Mouse (Mus musculus): ENCODE measurements at regions not wholly inside any gene's neighbourhood (a gene's known extent, or its start where the extent isn't known, plus 50 kb on each side); places are given as distances from the start of the nearest gene placed in this dataset.
"Not testable (repeated sequence)": the region's sequence is repeated elsewhere in the genome, so short reads cannot be mapped to it uniquely, and the experiment has no call there.

- H3K4me2 ChIP-seq (replicated peaks; ENCODE audit: low read depth, low read length): no peak overlapping the region
- H3K27me3 ChIP-seq (replicated peaks; ENCODE audit: insufficient read depth, low read length): no peaks in the 10 kb centered on the region
- H3K9ac ChIP-seq (replicated peaks; ENCODE audit: low read depth): no peak overlapping the region
- no peaks in the 10 kb centered on the region for H3K4me1 ChIP-seq (ENCODE audit: insufficient read depth, low read depth, low read length)
- no peak overlapping the region for H3K4me3 ChIP-seq (ENCODE audit: low read depth, low read length)
- DNase-seq (ENCODE audit: low spot score) (no peak), ATAC-seq (no peak)
- no peaks in the 10 kb centered on the region for H3K9me3 ChIP-seq (ENCODE audit: low read length)
- no peak overlapping the region for H3K27ac ChIP-seq (ENCODE audit: low read length)
- no peaks in the 10 kb centered on the region for H3K36me3 ChIP-seq (ENCODE audit: insufficient read depth, low read length)
- no peak for TF ChIP-seq CTCF (IDR thresholded peaks at IDR 0.05)
- TF ChIP-seq EP300 (IDR thresholded peaks at IDR 0.05): no peak
Measured at GRCm38 (mm10) chr5:91776971-91777370, 185.9 kb downstream of the Rchy1 start.

DNA sequence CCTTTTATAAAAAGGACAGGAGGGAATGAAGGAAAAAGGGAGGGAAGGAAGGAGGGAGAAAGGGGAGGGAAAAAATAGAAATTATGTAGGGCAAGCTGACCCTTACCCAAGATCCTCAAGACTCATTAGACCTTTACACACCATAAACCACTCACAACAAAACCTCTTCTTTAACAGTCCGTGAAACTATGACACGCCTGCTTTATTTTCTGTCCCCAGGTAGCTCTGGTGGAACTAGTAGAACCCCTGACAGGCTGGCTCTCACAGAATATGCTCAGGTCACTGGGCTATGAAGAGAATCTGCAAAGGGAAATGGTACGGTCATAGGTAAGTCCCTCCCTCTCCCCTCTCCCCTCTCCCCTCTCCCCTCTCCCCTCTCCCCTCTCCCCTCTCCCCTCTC is 188.8 kb downstream of the Rchy1 start:
- TF ChIP-seq CTCF (IDR thresholded peaks at IDR 0.05) (no peak), EP300 (IDR thresholded peaks at IDR 0.05) (no peak)
- no peak overlapping the region for H3K27ac ChIP-seq (ENCODE audit: low read length)
- H3K27me3 ChIP-seq (replicated peaks; ENCODE audit: insufficient read depth, low read length): no peaks in the 10 kb centered on the region
- no peak overlapping the region for H3K4me2 ChIP-seq (replicated peaks; ENCODE audit: low read depth, low read length)
- no peaks in the 10 kb centered on the region for H3K36me3 ChIP-seq (ENCODE audit: insufficient read depth, low read length)
- ATAC-seq (no peak), DNase-seq (ENCODE audit: low spot score) (no peak)
- H3K4me1 ChIP-seq (ENCODE audit: insufficient read depth, low read depth, low read length): no peaks in the 10 kb centered on the region
- H3K9ac ChIP-seq (replicated peaks; ENCODE audit: low read depth): no peak overlapping the region
- no peak overlapping the region for H3K4me3 ChIP-seq (ENCODE audit: low read depth, low read length)
- no peaks in the 10 kb centered on the region for H3K9me3 ChIP-seq (ENCODE audit: low read length)
- WGBS: 76% methylated on average over 3 of the region's 3 CpGs

- ATAC-seq: no peak
- H3K4me3 ChIP-seq (ENCODE audit: low read depth, low read length): no peak overlapping the region
- no peaks in the 10 kb centered on the region for H3K4me1 ChIP-seq (ENCODE audit: insufficient read depth, low read depth, low read length)
- H3K9ac ChIP-seq (replicated peaks; ENCODE audit: low read depth): no peak overlapping the region
- no peak overlapping the region for H3K4me2 ChIP-seq (replicated peaks; ENCODE audit: low read depth, low read length)
- no peaks in the 10 kb centered on the region for H3K9me3 ChIP-seq (ENCODE audit: low read length)
- 49% methylated on average over 7 of the region's 7 CpGs for WGBS
- TF ChIP-seq EP300 (IDR thresholded peaks at IDR 0.05) (no peak), CTCF (IDR thresholded peaks at IDR 0.05) (no peak)
- H3K27ac ChIP-seq (ENCODE audit: low read length): no peak overlapping the region
- DNase-seq (ENCODE audit: low spot score): no peak
- no peaks in the 10 kb centered on the region for H3K27me3 ChIP-seq (replicated peaks; ENCODE audit: insufficient read depth, low read length)
- H3K36me3 ChIP-seq (ENCODE audit: insufficient read depth, low read length): no peaks in the 10 kb centered on the region
Measured at GRCm38 (mm10) chr5:91767886-91768285, 195.0 kb downstream of the Rchy1 start.

GRCm38 (mm10) chr5:91767060-91767459 is 195.8 kb downstream of the Rchy1 start:
- TF ChIP-seq CTCF (IDR thresholded peaks at IDR 0.05) (no peak), EP300 (IDR thresholded peaks at IDR 0.05) (no peak)
- Histone ChIP-seq H3K4me3 (ENCODE audit: low read depth, low read length) (no peak overlapping the region), H3K9ac (replicated peaks; ENCODE audit: low read depth) (no peak overlapping the region), H3K9me3 (ENCODE audit: low read length) (no peaks in the 10 kb centered on the region), H3K27ac (ENCODE audit: low read length) (no peak overlapping the region), H3K4me1 (ENCODE audit: insufficient read depth, low read depth, low read length) (no peaks in the 10 kb centered on the region), H3K4me2 (replicated peaks; ENCODE audit: low read depth, low read length) (no peak overlapping the region), H3K27me3 (replicated peaks; ENCODE audit: insufficient read depth, low read length) (no peaks in the 10 kb centered on the region), H3K36me3 (ENCODE audit: insufficient read depth, low read length) (no peaks in the 10 kb centered on the region)
- no peak for ATAC-seq
- DNase-seq (ENCODE audit: low spot score): no peak
- 49% methylated on average over 10 of the region's 10 CpGs for WGBS

- DNase-seq (ENCODE audit: low spot score) (no peak), ATAC-seq (no peak)
- H3K9me3 ChIP-seq (ENCODE audit: low read length): no peaks in the 10 kb centered on the region
- no peaks in the 10 kb centered on the region for H3K27me3 ChIP-seq (replicated peaks; ENCODE audit: insufficient read depth, low read length)
- H3K4me3 ChIP-seq (ENCODE audit: low read depth, low read length): no peak overlapping the region
- H3K36me3 ChIP-seq (ENCODE audit: insufficient read depth, low read length): no peaks in the 10 kb centered on the region
- H3K9ac ChIP-seq (replicated peaks; ENCODE audit: low read depth): no peak overlapping the region
- H3K4me2 ChIP-seq (replicated peaks; ENCODE audit: low read depth, low read length): no peak overlapping the region
- H3K27ac ChIP-seq (ENCODE audit: low read length): no peak overlapping the region
- TF ChIP-seq EP300 (IDR thresholded peaks at IDR 0.05) (no peak), CTCF (IDR thresholded peaks at IDR 0.05) (no peak)
- WGBS: 65% methylated on average over 10 of the region's 10 CpGs
- H3K4me1 ChIP-seq (ENCODE audit: insufficient read depth, low read depth, low read length): no peaks in the 10 kb centered on the region
Measured at GRCm38 (mm10) chr5:91764621-91765020, 198.2 kb downstream of the Rchy1 start.

GRCm38 (mm10) chr5:91762589-91762988 is 200.3 kb downstream of the Rchy1 start:
- H3K36me3 ChIP-seq (ENCODE audit: insufficient read depth, low read length): no peaks in the 10 kb centered on the region
- no peak overlapping the region for H3K4me2 ChIP-seq (replicated peaks; ENCODE audit: low read depth, low read length)
- WGBS: 53% methylated on average over 6 of the region's 6 CpGs
- no peak for TF ChIP-seq EP300 (IDR thresholded peaks at IDR 0.05)
- no peaks in the 10 kb centered on the region for H3K9me3 ChIP-seq (ENCODE audit: low read length)
- ATAC-seq: no peak
- H3K4me3 ChIP-seq (ENCODE audit: low read depth, low read length): no peak overlapping the region
- no peak overlapping the region for H3K9ac ChIP-seq (replicated peaks; ENCODE audit: low read depth)
- H3K27ac ChIP-seq (ENCODE audit: low read length): no peak overlapping the region
- no peaks in the 10 kb centered on the region for H3K27me3 ChIP-seq (replicated peaks; ENCODE audit: insufficient read depth, low read length)
- DNase-seq (ENCODE audit: low spot score): no peak
- no peaks in the 10 kb centered on the region for H3K4me1 ChIP-seq (ENCODE audit: insufficient read depth, low read depth, low read length)

DNA sequence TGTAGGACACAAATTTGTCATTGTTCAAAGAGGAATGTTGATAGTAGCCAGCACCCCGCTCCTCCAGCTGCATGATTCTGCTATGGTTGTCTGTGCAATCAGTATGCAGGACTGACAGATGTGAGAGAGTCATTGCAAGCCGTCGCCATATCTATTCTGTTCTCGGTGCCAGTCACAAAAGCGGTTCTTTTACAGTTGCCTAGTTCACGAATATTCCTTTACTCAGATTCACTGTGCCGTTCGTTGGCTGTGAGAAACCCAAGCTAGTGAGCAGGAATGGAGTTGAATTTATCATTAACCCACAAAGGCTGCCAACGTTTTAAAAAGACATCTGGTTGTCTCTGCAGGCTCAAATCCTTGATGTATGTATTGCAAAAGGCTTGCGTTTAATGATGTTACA is 206.9 kb downstream of the Rchy1 start:
- ATAC-seq (no peak), DNase-seq (ENCODE audit: low spot score) (no peak)
- no peaks in the 10 kb centered on the region for H3K9me3 ChIP-seq (ENCODE audit: low read length)
- WGBS: 45% methylated on average over 10 of the region's 10 CpGs
- H3K4me2 ChIP-seq (replicated peaks; ENCODE audit: low read depth, low read length): no peak overlapping the region
- no peak overlapping the region for H3K9ac ChIP-seq (replicated peaks; ENCODE audit: low read depth)
- no peak overlapping the region for H3K4me3 ChIP-seq (ENCODE audit: low read depth, low read length)
- TF ChIP-seq CTCF (IDR thresholded peaks at IDR 0.05): no peak
- TF ChIP-seq EP300 (IDR thresholded peaks at IDR 0.05): no peak
- no peaks in the 10 kb centered on the region for H3K36me3 ChIP-seq (ENCODE audit: insufficient read depth, low read length)
- no peaks in the 10 kb centered on the region for H3K4me1 ChIP-seq (ENCODE audit: insufficient read depth, low read depth, low read length)
- H3K27ac ChIP-seq (ENCODE audit: low read length): no peak overlapping the region
- no peaks in the 10 kb centered on the region for H3K27me3 ChIP-seq (replicated peaks; ENCODE audit: insufficient read depth, low read length)

- 89% methylated on average over 17 of the region's 17 CpGs for WGBS
- not testable (repeated sequence) for H3K9ac ChIP-seq (replicated peaks; ENCODE audit: low read depth); ATAC-seq; H3K27ac ChIP-seq (ENCODE audit: low read length); H3K4me1 ChIP-seq (ENCODE audit: insufficient read depth, low read depth, low read length); H3K9me3 ChIP-seq (ENCODE audit: low read length); H3K27me3 ChIP-seq (replicated peaks; ENCODE audit: insufficient read depth, low read length); H3K4me2 ChIP-seq (replicated peaks; ENCODE audit: low read depth, low read length); DNase-seq (ENCODE audit: low spot score); H3K36me3 ChIP-seq (ENCODE audit: insufficient read depth, low read length); H3K4me3 ChIP-seq (ENCODE audit: low read depth, low read length)
Measured at GRCm38 (mm10) chr5:91752846-91753245, 210.0 kb downstream of the Rchy1 start.

Measured in lung, postnatal 0 days (tissue).